Mouse (Mus musculus): ENCODE results near the gene Gast.
A peak's percentile ranks its signal among the peaks of the same experiment; 100 is the strongest.

The Gast gene

GRCm38 (mm10) chr11:100362209-100362978, 28.2 kb downstream of the Gast start:
- DNase-seq (ENCODE audit: low spot score): peak; percentile 79

GRCm38 (mm10) chr11:100362979-100363562, 28.9 kb downstream of the Gast start:
- peak; percentile 81 for DNase-seq (ENCODE audit: low spot score)

- no peak for DNase-seq (ENCODE audit: low spot score)
Measured at GRCm38 (mm10) chr11:100369145-100369544, 34.9 kb downstream of the Gast start.

- no peak for DNase-seq (ENCODE audit: low spot score)
Measured at GRCm38 (mm10) chr11:100369822-100370221, 35.6 kb downstream of the Gast start.

- DNase-seq (ENCODE audit: low spot score): no peak
Measured at GRCm38 (mm10) chr11:100371981-100372558, 37.9 kb downstream of the Gast start.

- DNase-seq (ENCODE audit: low spot score): no peak
Measured at GRCm38 (mm10) chr11:100375127-100375526, 40.9 kb downstream of the Gast start.

- DNase-seq (ENCODE audit: low spot score): no peak
Measured at GRCm38 (mm10) chr11:100376005-100376404, 41.8 kb downstream of the Gast start.

GRCm38 (mm10) chr11:100376746-100377389, 42.7 kb downstream of the Gast start:
- no peak for DNase-seq (ENCODE audit: low spot score)

GRCm38 (mm10) chr11:100377989-100378388, 43.8 kb downstream of the Gast start:
- no peak for DNase-seq (ENCODE audit: low spot score)

- DNase-seq (ENCODE audit: low spot score): no peak
Measured at GRCm38 (mm10) chr11:100378446-100378845, 44.2 kb downstream of the Gast start.

GRCm38 (mm10) chr11:100379311-100379710, 45.1 kb downstream of the Gast start:
- DNase-seq (ENCODE audit: low spot score): no peak

GRCm38 (mm10) chr11:100382682-100383081, 48.5 kb downstream of the Gast start:
- DNase-seq (ENCODE audit: low spot score): no peak

GRCm38 (mm10) chr11:100385016-100385415, 50.8 kb downstream of the Gast start:
- DNase-seq (ENCODE audit: low spot score): no peak

- peak; percentile 82 for DNase-seq (ENCODE audit: low spot score)
Measured at GRCm38 (mm10) chr11:100386586-100386985, 52.4 kb downstream of the Gast start.

All from lung, postnatal 25 days (tissue).